Mouse (Mus musculus): Measurements from ENCODE around the gene Pcp4. TPM values are rescaled to one million over a fixed set of nuclear protein-coding genes. Genes with fewer than 3 reads are reported as not detected.

The Pcp4 gene
- polyA plus RNA-seq, 1 experiment from 2014 or later = 35.9 TPM

DNA sequence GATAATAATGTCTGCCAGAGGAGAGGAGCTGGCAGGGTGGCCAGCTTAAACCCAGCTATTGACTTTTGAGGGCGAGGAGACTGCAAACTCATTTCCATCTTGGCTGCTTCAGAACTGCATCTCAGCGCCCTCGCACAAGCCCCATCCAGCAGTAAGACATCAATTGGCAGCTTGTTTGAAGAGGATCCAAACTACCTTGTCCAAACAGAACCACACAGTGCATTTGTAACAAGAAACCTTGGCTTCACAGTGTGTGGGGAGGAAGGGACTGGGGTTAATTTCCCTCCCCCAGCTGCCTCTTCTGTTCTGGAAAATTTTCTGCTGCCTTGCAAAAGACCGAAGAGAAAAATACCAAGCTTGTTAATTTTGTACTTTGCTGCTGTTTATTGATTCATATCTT, 71.7 kb downstream of the Pcp4 start:
- no peak for ATAC-seq (ENCODE audit: low FRiP score)
- no peaks in the 10 kb centered on the region for H3K36me3 ChIP-seq (replicated peaks)
- 77% methylated on average over 4 of the region's 4 CpGs for WGBS

DNA sequence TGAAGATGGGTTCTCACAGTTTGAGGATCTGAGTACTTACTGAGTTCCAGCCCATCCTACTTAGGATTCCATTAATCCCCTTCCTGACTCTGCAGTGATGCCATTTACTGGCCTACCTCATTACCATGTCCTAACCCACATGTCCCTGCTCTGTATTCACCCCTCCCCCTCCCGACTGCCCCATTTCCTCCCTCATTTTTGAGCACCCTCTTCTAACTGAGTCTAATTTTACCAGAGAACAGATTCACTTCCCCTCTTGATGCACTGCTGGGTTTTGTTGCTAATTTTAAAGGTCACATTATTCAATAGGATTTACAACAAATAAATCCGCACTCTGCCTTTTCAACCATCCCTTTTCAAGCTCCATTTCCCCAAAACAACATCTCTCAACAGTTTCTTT, 73.7 kb downstream of the Pcp4 start:
- 51% methylated on average over 2 of the region's 2 CpGs for WGBS

More for the DNA sequence above, 71.7 kb downstream of the Pcp4 start:
- no peak overlapping the region for H3K9ac ChIP-seq
- no peaks in the 10 kb centered on the region for H3K4me1 ChIP-seq
- no peak overlapping the region for H3K4me2 ChIP-seq
- no peaks in the 10 kb centered on the region for H3K27me3 ChIP-seq
- H3K27ac ChIP-seq = no peak overlapping the region
- H3K4me3 ChIP-seq (replicated peaks) = no peak overlapping the region
- H3K9me3 ChIP-seq = no peaks in the 10 kb centered on the region

DNA sequence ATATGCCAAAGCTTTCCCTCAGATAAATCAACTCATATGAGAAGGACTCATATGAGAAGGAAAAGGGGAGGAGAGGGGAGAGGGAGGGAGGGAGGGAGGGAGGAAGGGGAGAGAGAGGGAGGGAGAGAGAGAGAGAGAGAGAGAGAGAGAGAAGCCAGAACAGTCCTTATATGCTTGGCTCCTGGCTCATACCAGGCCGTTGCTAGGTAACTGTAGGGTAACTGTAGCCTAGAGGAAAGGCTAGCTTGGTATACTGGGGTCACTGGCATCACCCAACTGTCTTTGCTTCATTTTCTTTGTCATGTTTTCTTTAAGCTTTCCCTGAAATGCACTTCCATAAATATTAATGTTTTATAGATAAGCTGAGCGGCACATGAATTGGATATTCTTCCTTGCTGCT, 85.3 kb downstream of the Pcp4 start:
- H3K4me2 ChIP-seq = no peak overlapping the region
- no peak for ATAC-seq (ENCODE audit: low FRiP score)
- no peaks in the 10 kb centered on the region for H3K36me3 ChIP-seq (replicated peaks)
- WGBS = 86% methylated on average over 2 of the region's 2 CpGs
- no peak overlapping the region for H3K9ac ChIP-seq
- H3K9me3 ChIP-seq = no peaks in the 10 kb centered on the region
- no peaks in the 10 kb centered on the region for H3K4me1 ChIP-seq
- H3K27me3 ChIP-seq = no peaks in the 10 kb centered on the region
- no peak overlapping the region for H3K27ac ChIP-seq
- no peak overlapping the region for H3K4me3 ChIP-seq (replicated peaks)

More for the DNA sequence above, 73.7 kb downstream of the Pcp4 start:
- Histone ChIP-seq H3K9me3 (no peaks in the 10 kb centered on the region), H3K9ac (no peak overlapping the region), H3K27me3 (no peaks in the 10 kb centered on the region), H3K27ac (no peak overlapping the region), H3K4me2 (no peak overlapping the region), H3K4me1 (no peaks in the 10 kb centered on the region), H3K36me3 (replicated peaks) (no peaks in the 10 kb centered on the region), H3K4me3 (replicated peaks) (no peak overlapping the region)
- no peak for ATAC-seq (ENCODE audit: low FRiP score)

DNA sequence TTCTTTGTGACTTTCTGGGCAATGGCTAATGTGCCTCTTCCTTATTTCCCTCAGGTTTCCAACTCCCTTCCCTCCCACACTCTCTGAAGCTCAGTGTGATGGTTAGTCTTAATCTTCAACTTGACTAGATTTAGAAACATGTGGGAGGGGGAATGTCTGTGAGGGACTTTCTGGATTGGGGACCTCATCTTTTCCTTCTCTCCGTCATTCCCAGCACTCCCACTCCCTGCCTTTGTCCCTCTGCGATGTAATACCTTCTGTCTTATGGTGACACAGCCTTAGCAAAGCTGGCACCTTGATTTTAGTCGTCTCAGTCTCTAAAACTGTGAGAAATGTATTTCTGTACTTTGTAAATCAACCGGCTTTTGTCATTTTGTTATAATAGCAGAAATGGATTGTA, 88.0 kb downstream of the Pcp4 start:
- Histone ChIP-seq H3K4me1 (no peaks in the 10 kb centered on the region), H3K4me2 (no peak overlapping the region), H3K9ac (no peak overlapping the region), H3K27me3 (no peaks in the 10 kb centered on the region), H3K4me3 (replicated peaks) (no peak overlapping the region), H3K9me3 (no peaks in the 10 kb centered on the region), H3K27ac (no peak overlapping the region), H3K36me3 (replicated peaks) (no peaks in the 10 kb centered on the region)
- WGBS = 81% methylated on average over 4 of the region's 4 CpGs
- ATAC-seq (ENCODE audit: low FRiP score) = no peak

DNA sequence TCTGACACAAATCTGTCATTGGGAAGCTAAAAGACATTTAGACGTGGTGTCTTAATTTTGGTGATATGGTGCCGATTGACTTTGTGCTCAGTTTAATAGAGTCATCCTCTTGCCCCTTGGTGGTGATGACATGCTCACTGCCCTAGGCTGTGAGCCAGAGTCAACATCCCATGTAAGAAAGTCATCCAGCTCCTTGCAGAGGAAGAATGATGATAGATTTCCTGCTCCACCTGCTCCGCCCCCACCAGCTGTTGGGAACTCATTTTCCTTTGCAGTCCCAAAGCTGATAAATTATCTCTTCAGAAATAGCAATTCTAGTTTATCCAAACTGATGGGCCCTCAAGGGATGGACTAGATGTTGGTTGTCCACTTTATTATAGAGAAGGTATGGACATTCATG, 89.2 kb downstream of the Pcp4 start:
- H3K4me2 ChIP-seq = no peak overlapping the region
- H3K9me3 ChIP-seq = no peaks in the 10 kb centered on the region
- 96% methylated on average over 3 of the region's 3 CpGs for WGBS
- H3K36me3 ChIP-seq (replicated peaks) = no peaks in the 10 kb centered on the region
- no peak overlapping the region for H3K27ac ChIP-seq
- no peaks in the 10 kb centered on the region for H3K27me3 ChIP-seq
- no peak overlapping the region for H3K4me3 ChIP-seq (replicated peaks)
- no peak for ATAC-seq (ENCODE audit: low FRiP score)
- no peaks in the 10 kb centered on the region for H3K4me1 ChIP-seq
- H3K9ac ChIP-seq = no peak overlapping the region

DNA sequence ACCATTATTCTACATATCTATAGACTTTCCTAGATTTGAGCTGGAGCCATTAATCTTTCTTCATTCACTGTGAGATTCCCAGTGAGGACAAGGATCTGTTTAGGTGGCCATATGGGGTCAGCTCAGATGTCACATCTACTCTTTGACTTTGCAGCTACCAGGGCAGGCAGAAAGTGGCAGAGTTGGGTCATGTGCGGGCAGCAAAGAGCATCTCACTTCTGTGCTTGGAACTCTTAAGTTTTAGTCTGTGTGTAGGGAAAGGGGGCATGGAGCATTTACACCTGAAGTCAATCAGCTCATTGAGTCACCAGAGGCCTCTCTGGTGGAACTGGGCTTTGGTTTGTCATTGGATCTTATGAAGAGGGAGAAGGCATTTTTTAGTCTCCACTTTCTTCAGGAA, 90.9 kb downstream of the Pcp4 start:
- H3K4me1 ChIP-seq = no peaks in the 10 kb centered on the region; the same call in 1 of the 2 replicates
- ATAC-seq (ENCODE audit: low FRiP score) = no peak
- no peak overlapping the region for H3K4me3 ChIP-seq (replicated peaks)
- H3K27ac ChIP-seq = no peak overlapping the region
- no peak overlapping the region for H3K9ac ChIP-seq
- H3K36me3 ChIP-seq (replicated peaks) = no peaks in the 10 kb centered on the region
- no peaks in the 10 kb centered on the region for H3K9me3 ChIP-seq
- no peaks in the 10 kb centered on the region for H3K27me3 ChIP-seq
- H3K4me2 ChIP-seq = no peak overlapping the region
- WGBS = 96% methylated on average over 1 of the region's 1 CpGs

DNA sequence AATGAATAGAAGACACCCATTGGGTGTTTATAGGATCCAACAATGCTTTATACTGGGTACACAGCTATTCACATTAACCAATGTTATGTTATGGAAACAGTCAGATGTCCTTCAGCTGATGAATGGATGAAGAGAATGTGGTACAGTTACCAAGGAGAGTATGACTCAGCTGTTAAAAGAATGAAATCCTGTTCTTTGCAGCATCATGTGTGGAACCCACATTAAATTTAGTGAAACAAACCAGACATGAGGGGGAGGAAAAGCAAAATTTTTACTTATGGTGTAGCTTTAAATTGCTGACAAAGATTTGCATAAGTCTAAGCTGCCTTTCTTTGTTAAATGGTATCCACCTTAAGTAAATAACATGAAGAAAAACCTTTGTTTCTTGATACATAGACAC, 92.4 kb downstream of the Pcp4 start:
- Histone ChIP-seq H3K4me3 (replicated peaks) (no peak overlapping the region), H3K9me3 (no peaks in the 10 kb centered on the region), H3K27ac (no peak overlapping the region), H3K36me3 (replicated peaks) (no peaks in the 10 kb centered on the region), H3K9ac (no peak overlapping the region), H3K4me2 (no peak overlapping the region), H3K4me1 (peaks cover 6% of the 10 kb centered on the region), H3K27me3 (no peaks in the 10 kb centered on the region)
- ATAC-seq (ENCODE audit: low FRiP score) = no peak

DNA sequence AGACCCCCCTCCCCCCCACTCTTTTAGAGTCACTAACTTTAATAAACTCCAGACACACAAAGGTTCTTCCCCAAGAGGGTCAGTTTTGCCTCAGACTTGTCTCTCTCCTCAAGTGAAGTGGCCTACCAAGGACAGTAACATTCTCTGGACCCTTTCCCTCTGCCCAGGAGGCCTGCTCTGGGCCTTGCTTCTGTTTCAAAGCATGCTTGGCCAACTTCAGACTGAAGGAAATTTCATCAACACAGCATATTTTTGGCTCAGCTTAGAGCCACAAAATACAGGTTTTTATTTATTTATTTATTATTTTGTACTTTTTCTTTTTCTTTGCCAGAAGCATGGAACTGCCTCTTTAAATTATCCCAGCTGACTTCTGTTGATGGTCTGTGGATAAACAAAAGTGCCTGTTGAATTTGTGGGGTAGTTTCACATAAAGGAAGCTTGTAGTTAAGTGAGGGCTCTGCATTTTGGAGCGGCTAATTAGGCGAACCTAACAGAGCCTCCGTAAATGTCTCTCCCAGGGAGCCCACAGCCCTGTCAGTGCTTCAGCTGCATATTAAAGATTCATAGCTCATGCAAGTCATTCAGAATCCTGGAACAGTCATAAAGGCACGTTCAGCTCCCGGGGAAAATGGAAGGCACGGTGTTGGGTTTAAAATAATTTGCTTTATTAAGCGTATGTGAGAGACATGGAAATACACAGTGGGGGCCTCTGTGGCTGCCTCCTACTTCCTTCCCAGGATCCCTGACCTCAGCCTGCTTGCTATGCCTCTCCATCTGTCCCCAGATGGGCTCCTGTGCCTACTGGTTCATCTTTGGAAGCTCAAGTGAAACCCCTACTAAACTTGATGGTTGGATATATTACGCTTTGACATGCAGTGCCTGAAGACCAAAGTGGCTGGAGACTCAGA, 96.2 kb downstream of the Pcp4 start:
- Histone ChIP-seq H3K9ac (no peak overlapping the region), H3K27me3 (no peaks in the 10 kb centered on the region), H3K9me3 (no peaks in the 10 kb centered on the region), H3K4me2 (no peak overlapping the region), H3K4me3 (replicated peaks) (no peak overlapping the region), H3K27ac (no peak overlapping the region), H3K36me3 (replicated peaks) (no peaks in the 10 kb centered on the region), H3K4me1 (peaks cover 6% of the 10 kb centered on the region)
- ATAC-seq (ENCODE audit: low FRiP score) = no peak
- WGBS = 33% methylated on average over 8 of the region's 8 CpGs

DNA sequence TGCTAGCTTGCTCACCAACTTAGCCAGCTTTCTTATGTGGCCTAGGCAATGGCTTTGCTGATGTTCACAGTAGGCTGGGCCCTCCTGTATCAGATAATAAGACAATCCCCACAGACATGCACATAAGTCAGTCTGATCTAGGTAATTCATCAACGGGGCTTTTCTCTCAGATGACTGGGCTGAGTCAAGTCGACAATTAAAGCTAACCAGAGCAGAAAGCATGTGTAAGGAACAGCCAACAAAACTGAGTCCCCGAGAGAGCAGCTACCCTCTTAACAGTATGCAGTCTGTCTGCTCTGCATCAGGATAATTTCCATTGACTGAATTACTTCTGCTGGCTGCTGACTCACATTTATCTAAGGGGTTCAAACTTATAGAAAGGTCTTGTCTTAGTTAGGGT, 100.0 kb downstream of the Pcp4 start:
- Histone ChIP-seq H3K27ac (no peak overlapping the region), H3K4me3 (replicated peaks) (no peak overlapping the region), H3K27me3 (no peaks in the 10 kb centered on the region), H3K36me3 (replicated peaks) (no peaks in the 10 kb centered on the region), H3K4me2 (no peak overlapping the region), H3K9me3 (no peaks in the 10 kb centered on the region), H3K9ac (no peak overlapping the region), H3K4me1 (peaks cover 6% of the 10 kb centered on the region)
- ATAC-seq (ENCODE audit: low FRiP score) = no peak
- WGBS = 82% methylated on average over 3 of the region's 3 CpGs

Other genes with a start within 250 kb of the Pcp4 start
- 0.73 and 0.82 TPM in 2 replicates for gene B3galt5, start 231.8 kb upstream of the Pcp4 start, polyA plus RNA-seq (2016; fragmentation: Nextera tagmentation; extraction: Ambion mirVana)
- gene Itgb2l, start 24.0 kb upstream of the Pcp4 start, polyA plus RNA-seq (2016; fragmentation: Nextera tagmentation; extraction: Ambion mirVana) = not detected in 2 replicates